Mouse (Mus musculus) frontal cortex, postnatal 36 days (tissue): Measurements from ENCODE around the gene Dalrd3.

Source experiments
- DNase-seq, 2 experiments: peaks; one replicate each; pipeline ENCODE4 v3.0.0; 2022; ENCODE audit warnings: low spot score in 2 of 2

The Dalrd3 gene

DNA sequence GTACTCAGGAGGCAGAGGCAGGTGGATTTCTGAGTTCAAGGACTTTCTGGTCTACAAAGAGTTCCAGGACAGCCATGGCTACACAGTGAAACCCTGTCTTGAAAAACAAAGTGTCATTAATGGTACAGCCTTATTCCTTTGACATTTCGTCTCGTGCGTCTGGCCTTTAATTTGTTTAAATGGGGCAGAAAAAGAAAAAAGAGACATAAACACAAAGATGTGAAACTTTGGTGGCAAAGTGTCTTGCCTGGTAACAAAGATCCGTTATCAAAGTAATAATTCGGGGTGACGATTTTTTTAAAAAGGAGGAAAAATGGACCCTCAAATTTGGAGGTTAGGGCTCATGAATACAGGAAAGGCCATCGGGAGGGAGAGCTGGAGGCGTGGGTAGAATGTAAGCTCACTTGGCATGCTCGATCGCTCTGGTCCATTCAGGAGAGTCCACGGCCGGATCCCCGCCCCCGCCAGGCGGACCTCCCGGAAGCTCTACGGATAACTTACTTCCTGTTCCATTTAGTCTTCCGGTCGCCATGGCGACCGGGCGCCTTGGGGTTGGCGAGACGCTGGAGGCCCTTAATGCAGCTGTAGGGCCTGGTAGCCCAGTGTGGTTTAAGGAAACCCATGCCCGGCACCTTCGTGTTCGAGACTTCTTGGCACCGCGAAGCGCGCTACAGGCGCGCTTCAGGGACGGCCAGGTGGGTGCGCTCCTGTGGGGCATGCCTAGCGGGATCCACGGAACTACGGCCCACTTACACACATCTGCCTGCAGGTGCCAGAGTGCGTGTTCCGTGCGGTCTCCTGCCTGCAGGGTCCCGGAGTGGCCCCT is at the start of gene Dalrd3:
Dalrd3 (plus strand) TSS at position 506 of the 826 bp plus-strand sequence.
- peak; percentile 86 to 92 for DNase-seq

DNA sequence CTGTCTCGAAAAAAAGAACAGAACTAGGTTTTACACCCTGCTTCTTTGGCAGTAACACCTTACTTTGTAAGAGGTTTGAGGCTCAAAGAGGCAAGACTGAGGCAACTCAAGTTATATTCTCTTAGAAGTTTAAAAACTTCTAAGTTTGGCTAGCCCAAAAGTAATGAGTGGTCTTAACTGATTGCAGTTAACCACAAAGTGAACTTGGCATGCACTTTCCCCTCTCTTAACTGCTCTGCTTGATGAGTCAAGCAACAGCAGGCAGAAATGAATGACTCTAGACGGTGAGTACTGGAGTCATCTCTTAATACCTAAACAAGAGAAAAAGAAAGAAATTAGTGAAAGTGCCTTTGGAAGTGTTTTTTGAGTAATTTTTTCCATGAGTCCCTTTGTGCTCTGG is 48.1 kb upstream of the Dalrd3 start:
- DNase-seq = no peak

DNA sequence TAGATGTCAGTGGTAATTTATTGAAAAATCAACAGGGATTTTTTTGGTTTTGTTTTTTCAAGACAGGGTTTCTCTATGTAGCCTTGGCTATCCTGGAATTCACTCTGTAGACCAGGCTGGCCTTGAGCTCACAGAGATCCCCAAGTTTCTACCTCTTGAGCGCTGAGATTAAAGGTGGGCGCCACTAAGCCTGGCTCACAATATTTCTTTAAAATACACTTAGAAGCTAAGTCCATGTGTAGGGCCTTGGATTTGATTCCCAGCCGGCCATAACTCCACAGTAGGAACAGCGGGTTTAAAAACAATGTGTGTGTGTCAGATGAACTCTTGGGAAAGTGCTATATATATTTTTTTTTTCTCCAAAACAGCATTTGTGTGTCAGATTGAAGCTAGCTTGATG is 46.3 kb upstream of the Dalrd3 start:
- no peak for DNase-seq

DNA sequence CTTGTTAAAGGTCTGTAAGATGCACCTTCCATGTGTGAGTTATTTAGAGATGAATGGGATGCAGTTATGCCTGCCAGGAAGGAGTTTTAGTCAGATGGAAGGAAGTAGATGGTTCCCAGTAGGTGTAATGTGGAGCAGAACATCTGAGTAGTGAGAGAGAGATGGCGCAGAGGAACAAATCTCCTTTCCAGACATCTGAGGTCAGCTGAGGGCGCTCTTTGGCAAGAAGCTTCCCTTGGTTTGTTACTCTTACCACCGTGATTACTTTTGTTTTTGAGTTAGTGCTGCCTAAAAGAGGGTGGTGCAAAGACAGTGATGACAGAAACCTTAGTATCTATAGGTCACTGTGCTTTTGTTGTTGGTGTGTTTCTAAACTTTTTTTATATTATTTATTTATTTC is 44.3 kb upstream of the Dalrd3 start:
- DNase-seq = no peak

DNA sequence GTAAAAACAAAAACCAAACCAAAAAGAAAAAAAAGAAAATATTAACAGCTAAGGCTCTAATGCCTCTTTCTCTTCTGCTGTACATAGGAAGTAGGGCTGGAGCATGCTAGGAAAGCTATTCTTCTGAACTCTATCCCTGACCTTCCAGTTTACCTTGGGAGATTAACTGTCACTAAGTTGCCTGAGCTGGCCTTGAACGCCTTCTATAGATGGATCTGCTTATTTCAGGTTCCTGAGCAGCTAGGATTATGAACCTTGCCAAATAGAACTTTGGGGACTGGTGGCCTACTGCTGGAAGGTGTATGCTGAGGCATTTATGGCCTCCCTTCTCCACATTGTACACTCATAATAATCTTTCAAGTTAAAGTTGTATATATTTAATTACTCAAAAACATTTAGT is 38.7 kb upstream of the Dalrd3 start:
- no peak for DNase-seq

DNA sequence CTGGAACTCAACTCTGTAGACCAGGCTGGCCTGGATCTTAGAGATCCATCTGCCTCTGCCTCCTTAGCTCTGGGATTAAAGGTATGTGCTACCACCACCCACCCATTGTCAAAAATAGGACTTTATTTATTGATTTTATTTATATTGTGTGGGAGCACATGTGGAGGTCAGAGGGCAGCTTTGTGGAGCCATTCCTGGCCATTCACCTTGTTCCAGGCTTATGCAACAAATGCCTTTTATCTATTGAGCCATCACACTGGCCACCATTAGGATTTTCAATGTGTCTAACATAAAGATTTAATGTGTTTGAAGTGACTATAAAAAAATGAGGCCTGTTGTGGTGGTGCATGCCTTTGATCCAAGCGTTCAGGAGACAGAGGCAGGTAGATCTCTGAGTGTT is 38.2 kb upstream of the Dalrd3 start:
- DNase-seq = no peak

DNA sequence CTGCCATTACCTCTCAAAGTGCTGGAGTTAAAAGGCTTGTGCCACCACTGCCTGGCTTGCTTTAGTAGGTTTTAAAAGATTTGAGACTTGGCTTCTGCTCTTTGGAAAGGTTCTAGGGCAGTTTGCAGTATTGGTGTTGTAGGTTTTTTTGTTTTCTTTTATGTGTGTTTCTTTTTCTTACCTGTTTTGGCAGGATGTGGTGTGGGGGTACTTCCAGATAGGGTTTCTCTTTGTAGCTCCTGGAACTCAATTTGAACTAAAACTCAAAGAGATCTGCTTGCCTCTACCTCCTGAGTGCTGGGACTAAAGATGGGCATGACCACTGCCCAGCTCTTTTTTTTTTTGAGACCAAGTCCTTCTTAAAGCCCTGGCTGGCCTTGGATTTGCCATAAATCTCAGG is 28.8 kb upstream of the Dalrd3 start:
- DNase-seq = no peak

DNA sequence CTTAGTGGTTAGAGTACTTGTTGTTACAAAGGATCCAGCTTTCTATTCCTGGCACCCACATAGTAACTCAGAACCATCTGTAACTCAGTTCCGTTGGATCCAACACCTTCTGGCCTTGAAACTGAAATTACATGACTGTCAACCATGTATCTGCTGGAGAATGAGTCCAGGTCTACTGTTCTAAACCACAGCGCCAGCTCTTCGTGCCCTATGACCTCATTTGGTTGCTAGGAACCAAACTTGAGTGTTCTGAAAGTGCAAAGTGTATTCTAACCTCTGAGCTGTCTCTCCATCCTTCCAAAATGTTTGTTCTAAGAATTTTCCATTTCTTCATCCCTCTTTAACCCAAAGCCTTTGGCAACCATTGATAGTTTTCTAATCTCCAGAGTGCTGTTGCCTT is 23.7 kb upstream of the Dalrd3 start:
- no peak for DNase-seq

DNA sequence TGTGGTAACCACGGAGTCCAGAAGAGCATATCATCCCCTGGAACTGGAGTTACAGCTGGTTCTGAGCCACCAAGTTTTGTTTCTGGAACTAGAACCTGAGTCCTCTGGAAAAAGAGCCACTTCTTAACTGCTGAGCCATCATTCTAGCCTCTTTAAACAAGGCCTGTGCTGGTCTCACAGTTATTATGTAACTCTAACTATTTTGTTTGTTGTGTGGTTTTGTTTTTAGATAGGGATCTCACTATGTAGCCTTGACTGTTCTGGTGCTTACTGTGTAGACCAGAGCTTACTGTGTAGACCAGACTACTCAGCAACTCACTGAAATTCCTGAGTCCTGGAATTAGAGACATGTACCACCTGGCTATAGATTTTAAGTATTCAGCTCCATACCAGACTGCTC is 22.8 kb upstream of the Dalrd3 start:
- no peak for DNase-seq

GRCm38 (mm10) chr9:108559169-108559568 is 10.5 kb upstream of the Dalrd3 start:
- DNase-seq = no peak

DNA sequence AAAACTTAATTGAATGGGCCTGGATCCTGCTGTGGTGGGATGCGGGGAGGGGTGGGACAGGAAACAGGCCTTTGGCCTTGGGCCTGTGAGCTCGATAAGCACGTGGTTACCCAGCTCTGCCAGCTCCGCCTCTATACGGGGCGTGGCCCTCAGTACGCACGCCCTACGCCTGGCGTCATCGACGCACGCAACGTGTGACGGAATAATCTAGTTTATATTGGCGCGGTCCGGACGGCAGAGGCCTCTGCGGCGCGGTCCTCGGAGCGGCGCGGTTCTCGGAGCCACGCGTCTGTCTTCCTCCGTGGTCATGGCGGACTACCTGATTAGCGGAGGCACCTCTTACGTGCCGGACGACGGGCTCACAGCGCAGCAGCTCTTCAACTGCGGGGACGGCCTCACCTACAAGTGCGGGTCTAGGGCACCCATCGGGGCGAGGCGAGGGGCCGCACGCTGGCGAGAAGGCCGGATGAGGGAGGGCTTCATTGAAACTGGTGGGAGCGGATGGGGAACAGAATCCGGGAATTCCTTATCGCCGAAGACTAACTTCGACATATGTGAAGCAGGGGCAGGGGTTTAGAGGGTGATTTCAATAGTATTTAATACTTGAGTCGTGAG is 9.4 kb upstream of the Dalrd3 start, which contains the start of gene Impdh2:
Impdh2 (plus strand) TSS at position 60 of the 615 bp plus-strand sequence.
- DNase-seq = peak; percentile 90 to 96

- no peak for DNase-seq
Observed at GRCm38 (mm10) chr9:108563671-108564070, 6.0 kb upstream of the Dalrd3 start.

GRCm38 (mm10) chr9:108564131-108564530 is 5.6 kb upstream of the Dalrd3 start:
- no peak for DNase-seq

GRCm38 (mm10) chr9:108565881-108566814 is 3.5 kb upstream of the Dalrd3 start:
- DNase-seq = no peak

- peak; percentile 96 for DNase-seq
Observed at GRCm38 (mm10) chr9:108566815-108567776, 2.6 kb upstream of the Dalrd3 start, which contains the start of gene Ndufaf3. TSS of gene Ndufaf3 (minus strand) at chr9:108567434.

DNA sequence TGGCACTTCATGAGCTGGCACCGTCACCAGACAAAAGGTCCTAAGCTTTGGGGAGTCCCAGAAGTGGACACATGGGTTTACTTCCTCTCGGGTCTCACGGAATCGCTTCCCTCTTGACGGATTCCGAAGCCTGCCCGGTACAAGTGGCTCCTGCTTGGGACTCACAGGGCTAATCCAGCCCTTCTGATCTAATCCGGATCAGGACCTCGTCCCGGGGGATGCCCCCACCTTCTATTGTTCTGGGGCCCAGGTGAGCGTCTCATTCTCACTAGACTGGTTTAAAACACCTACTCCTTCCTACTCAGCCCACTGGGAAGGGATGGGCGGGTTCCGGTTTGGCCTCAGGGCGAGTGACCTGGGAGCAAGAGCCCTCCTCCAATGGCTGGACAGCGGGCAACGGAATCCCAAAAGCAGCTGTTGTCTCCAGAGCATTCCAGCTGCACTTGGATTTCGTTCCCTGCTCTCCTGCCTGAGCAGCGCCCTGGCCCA is 1.7 kb upstream of the Dalrd3 start:
- DNase-seq = no peak

GRCm38 (mm10) chr9:108568511-108568921 is 1.2 kb upstream of the Dalrd3 start:
- DNase-seq = no peak

DNA sequence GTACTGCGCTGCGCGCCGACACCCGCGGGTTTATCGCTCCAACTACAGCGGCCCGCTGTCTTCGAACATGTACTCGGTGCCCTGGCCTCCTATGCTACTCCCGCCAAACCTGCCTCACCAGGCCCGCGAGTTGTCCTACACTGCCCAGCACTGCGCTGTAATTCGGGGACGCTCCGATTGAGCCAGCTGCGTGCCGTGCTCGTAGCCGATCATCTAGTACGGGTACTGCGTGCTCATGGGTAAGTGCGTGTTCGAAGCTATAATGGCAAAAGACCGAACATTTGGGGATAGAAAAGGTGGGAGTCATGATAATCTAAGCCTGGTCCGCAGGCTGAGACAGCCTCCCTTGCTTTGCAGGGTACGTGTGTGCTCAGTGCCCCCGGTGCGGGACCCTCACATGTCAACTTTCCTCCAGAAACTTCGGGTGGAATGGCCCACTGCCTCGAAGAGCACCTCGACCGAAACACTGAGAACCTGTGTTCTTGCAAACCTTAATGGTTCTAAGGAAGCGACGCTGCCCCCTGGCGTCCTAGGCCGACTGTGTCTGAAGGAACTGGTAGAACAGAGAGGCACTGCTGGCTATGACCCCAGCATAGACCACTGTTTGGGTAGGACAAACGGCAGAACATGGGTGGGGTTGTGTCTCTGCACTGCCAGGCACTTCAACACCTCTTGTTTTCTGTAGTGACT is 666 bp downstream of the Dalrd3 start:
- peak; percentile 67 to 78 for DNase-seq

- DNase-seq = no peak
Observed at GRCm38 (mm10) chr9:108571401-108571973, 1.8 kb downstream of the Dalrd3 start.

GRCm38 (mm10) chr9:108572321-108572720 is 2.6 kb downstream of the Dalrd3 start:
- no peak for DNase-seq
